Mouse (Mus musculus) c-Kit-positive CD71-positive TER-119-negative erythroid progenitor cells, embryonic 14.5 days (primary cell): Measurements from ENCODE around the gene Itfg2.
A peak's percentile ranks its signal among the peaks of the same experiment; 100 is the strongest.

Experiments
- DNase-seq: peaks from one replicate; pipeline ENCODE4 v3.0.0-alpha.2; 2013; ENCODE audit warnings: low read depth

Itfg2 gene

GRCm38 (mm10) chr6:128435474-128435873 lies 10.7 kb upstream of the Itfg2 start:
- DNase-seq: no peak

DNA sequence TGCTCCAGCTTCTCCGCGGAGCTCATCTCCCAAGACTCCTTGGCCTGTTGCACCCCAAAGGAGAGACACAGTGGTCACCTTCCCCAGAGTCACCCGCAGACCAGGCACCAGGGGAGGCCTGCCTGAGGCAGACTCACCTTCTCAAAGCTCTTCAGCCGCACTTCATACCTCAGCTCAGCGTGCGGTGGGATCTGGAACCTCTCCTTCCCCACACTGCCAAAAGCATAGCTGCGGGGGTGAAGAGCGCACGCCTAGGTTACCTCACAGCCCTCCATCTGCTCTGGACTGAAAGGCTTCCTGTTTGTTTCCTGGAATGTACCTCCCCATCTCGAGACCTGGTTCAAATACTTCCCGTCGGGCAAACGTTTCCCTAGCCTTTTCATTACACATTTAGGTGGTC lies 8.8 kb upstream of the Itfg2 start:
- DNase-seq: no peak

GRCm38 (mm10) chr6:128432356-128432915 lies 7.7 kb upstream of the Itfg2 start:
- no peak for DNase-seq

- no peak for DNase-seq
Observed at GRCm38 (mm10) chr6:128429826-128430225, 5.1 kb upstream of the Itfg2 start.

GRCm38 (mm10) chr6:128429300-128429699 lies 4.6 kb upstream of the Itfg2 start:
- no peak for DNase-seq

- no peak for DNase-seq
Observed at GRCm38 (mm10) chr6:128427571-128427970, 2.8 kb upstream of the Itfg2 start.

DNA sequence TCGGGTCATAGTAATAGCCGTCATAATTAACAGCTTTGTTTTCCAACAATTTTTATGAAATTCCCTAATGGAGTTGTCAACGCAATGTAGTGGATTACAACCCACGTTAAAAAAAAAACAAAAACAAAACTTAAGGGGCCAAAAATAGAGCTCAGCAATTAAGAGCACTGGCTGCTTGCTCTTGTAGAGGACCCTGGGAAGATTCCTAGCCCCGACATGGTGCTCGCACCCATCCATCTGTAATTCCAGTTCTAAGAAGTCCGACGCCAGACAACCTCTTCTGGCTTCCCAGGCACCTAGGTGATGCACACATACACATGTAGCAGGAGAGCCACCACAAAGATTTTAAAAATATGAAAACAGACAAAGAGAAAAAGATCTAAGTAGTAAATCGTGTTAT lies 315 bp upstream of the Itfg2 start:
- DNase-seq: no peak

- peak; percentile 65 for DNase-seq
Observed at GRCm38 (mm10) chr6:128423496-128424268, 1.0 kb downstream of the Itfg2 start.

GRCm38 (mm10) chr6:128421480-128421879 lies 3.3 kb downstream of the Itfg2 start:
- no peak for DNase-seq

DNA sequence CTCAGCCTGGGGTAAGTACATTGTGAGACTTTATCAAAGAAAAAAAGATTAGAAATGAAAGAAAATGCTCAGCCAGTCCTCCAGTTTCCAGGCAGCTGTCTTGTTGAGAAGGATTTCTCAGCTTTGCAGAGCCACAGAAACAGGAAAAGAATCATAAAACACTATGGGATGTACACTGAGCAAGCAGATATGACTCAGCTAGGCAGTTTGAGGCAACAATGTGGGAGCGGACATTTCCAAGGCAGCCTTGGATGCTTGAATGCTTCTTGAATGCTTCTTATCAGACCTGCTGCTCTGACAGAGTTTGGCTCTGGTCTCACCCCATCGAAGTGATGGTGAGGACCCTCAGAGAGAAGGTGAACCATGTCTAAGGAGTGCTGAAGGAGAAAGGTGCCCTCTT lies 3.7 kb downstream of the Itfg2 start:
- DNase-seq: no peak

DNA sequence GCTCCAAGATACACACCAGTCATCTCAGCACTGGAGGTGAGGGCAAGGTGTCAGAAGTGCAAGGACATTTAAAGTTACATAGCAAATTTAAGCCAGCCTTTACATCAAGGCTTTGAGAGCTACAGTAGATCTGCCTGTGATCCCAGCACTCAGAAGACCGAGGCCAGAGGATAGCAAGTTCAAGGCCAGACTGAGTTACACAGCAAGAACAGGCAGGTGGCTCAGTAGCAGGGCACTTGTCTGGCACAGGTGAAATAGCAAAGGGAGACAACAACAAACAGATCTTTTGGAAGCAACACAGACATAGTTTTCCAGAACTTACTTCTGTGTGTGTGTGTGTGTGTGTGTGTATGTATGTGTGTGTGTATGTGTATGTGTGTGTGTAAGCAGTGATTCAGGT lies 6.7 kb downstream of the Itfg2 start:
- DNase-seq: no peak

- no peak for DNase-seq
Observed at GRCm38 (mm10) chr6:128416169-128416568, 8.6 kb downstream of the Itfg2 start.

DNA sequence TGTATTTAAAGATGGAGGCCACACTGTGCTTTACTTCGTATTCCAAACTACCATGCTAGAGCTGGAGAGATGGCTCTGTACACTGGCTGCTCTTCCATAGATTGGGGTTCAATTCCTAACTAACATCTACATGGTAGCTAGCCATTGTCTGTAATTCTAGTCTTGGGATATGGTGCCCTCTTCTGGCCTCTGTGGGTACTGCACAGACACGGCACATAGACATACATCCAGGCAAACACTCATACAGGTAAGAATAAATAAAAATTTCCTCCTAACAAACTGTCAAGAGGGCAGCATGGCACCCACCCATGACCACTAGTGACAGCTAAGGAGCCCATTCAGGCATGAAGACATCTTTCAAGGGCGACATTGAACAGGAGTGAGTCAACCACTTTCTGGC lies 13.6 kb downstream of the Itfg2 start:
- DNase-seq: peak; percentile 57

DNA sequence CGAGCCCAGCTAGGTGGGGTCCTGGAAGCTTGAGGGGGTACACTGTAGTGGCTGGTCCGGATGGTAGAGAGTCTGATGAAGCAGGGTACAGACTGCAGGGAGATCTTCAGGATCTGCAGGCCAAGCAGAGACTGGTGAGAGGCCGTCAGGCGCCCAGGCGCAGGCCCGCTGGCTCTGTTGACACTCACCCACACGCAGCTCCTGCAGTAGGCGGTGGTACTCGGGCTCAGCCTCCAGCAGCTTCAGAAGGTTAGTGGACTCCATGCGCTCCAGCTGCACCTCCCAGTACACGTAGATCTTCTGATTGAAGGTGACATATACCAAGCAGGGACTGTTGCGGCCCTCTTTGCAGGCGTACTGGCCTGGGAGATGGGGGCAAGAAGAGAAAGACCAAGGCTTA lies 14.4 kb downstream of the Itfg2 start:
- no peak for DNase-seq

DNA sequence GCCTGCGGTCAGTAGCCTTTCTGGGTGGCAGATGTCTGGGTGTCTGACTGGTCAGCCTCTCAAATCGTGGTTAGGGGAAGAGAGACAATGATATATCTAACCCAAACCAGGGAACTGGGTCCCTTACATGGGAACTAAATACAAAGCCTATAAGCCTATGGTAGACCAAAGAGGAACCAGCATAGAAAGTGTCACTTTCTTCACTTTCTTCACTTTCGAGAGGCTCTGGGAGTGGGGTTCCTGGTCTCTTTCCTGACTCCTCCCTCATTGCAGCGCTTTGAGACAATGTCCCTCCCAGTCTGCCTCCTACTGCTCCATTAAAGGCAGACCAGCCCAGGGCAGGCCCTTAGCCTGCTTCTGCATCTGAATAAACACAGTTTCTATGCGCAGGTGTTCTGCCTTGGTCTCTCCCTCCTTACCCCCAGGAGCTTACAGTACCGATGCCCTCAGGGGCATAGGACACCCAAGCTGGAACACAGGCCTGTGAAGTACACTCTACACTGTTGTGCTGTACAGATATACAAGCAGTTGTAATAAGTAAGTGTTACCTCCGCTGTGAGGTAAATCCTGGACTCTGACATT lies 16.1 kb downstream of the Itfg2 start:
- no peak for DNase-seq

DNA sequence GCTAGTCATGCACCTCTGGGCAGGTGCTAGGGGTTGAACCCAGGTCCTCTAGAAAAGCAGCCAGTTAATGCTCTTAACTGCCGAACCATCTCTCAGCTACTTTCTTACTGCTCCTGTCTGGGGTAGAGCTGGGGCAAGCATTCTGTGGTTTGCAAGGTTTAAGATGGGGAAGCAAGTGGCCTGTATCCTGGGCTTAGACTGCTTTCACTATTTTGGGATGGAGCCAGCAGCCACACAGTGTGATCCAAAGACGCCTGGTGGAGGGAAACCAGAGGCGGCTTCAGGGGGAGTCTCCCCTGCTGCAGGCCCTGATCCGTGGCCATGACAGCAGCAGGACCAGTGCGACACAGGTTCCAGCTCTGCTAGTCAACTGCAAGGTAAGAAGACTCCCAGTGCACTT lies 20.0 kb downstream of the Itfg2 start:
- no peak for DNase-seq

DNA sequence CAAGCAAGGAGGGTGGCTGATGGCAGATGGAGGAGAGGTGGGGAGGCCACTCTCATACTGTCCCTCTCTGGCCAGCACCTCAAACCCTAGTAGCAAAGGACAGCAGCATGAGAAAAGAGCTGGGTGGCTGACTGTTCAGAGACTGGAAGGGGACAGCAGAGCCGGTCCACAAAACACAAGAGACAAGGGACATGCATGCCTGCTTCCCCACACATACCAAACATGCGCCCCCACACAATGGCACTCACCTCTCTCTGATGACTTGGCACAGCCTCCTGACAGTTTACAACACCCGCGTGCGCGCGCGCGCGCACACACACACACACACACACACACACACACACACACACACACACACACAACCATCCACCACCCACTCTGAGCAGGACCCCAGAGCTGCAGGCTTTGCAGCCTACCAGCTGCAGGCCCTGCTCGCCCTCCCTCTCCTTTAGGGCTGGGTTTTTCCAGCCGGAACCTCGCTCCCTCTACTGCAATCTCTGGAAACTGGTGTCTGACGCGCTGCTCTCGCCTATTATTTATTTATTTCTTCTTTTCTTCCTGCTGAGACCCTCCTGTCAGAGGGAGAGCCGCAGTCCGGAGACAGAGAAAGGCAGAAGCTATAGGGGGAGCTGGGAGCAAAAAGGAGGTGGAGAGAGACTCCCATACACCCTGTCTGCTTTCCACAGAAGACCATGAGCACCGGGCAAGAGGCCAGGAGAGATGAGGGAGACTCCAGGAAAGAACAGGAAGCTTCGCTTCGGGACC lies 25.1 kb downstream of the Itfg2 start:
- DNase-seq: no peak

- no peak for DNase-seq
Observed at GRCm38 (mm10) chr6:128398996-128399395, 25.7 kb downstream of the Itfg2 start, which contains the start of gene Nrip2. Gene Nrip2 (plus strand): TSS chr6:128399296.

DNA sequence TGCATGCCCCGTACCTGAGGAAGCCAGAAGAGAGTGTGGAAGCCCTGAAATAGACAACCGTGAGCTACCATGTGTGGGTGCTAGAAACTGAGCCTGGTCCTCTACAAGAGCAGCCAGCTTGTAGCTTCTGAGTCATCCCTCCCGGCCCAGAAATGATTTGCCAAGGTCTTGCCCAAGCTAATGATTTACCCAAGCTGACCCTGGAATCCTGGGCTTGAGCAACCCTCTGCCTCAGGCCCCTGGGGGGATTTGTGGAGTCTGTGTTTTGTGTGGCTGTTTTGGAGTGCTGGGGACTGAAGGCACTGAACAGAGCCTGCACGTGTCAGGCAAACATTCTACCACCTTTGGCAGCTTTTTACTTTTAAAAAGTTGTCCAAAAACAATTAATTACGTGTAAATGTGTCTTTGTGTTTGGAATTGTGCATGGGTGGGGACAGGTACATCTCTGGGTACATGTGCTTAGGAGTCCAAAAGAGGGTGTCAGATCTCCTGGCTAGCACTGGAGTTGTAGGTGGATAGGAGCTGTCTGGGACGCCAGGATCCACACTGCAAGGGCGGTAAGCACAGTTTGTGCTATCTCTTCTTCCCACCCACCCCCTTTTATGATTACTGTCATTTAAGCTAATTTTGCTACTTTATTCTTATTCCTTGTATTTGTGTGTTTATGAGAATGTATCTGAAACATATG lies 27.0 kb downstream of the Itfg2 start:
- DNase-seq: no peak

DNA sequence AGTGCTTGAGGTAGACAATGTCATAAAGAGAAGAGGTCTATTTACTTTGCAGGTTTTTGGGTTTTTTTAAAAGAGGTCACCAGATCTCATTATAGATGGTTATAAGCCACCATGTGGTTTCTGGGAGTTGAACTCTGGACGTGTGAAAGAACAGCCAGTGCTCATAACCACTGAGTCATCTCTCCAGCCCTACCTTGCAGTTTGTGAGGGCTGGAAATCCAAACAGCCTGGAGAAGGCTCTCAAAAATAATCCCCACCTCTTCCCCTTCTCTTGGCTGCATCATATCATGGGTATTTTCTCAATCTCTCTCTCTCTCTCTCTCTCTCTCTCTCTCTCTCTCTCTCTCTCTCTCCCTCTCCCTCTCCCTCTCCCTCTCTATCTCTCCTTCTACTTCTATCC lies 34.0 kb downstream of the Itfg2 start:
- no peak for DNase-seq

DNA sequence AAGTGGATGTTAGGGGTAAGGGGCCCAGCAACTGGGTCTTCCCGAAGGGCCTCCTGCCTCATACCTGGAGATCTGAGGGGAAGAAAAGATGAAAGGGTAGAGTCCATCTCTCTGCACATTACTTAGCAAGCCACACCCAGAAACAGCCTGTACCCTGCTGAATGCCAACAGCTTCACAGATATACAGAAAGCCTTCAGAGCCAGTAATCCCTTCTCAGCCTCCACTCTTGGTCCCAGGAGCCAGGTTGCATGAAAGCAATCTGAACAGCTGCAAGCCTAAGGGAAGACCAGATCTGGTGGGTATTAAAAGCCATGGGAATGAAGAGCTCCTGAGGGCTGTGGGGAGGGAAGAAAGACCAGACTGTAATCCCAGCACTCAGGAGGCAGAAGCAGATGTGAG lies 35.5 kb downstream of the Itfg2 start:
- no peak for DNase-seq

DNA sequence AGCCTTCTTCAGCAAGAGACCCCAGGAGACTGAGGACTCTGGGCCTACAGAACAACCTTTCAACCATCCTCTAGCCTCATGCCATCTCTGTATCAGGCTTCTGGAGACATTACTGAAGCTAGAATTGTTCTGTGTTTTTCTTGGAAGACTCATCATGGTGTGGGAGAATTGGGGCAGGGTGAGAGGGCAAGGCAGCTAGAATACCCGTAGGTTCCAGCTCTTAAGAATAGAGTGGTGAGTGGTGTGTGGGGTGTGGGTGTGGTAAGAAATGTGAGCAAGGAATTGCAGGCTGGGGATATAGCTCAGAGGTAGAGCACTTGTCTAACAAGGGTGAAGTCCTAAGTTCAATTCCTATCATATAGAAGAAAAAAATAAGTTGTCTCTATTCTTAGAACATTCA lies 39.7 kb downstream of the Itfg2 start:
- DNase-seq: no peak
